Mouse (Mus musculus) left cerebral cortex, adult 2 months (tissue): Measurements from ENCODE around the gene Dnah7c. TPM values are rescaled to one million over a fixed set of nuclear protein-coding genes. Genes with fewer than 3 reads are reported as not detected.
"Not testable (repeated sequence)": the region's sequence is repeated elsewhere in the genome, so short reads cannot be mapped to it uniquely, and the experiment has no call there.

Experiments used
- DNase-seq, 2 experiments: peaks; one replicate each; pipeline ENCODE4 v3.0.0; 2021 to 2022; ENCODE audit warnings: low spot score in 2 of 2, mixed read lengths in 1 of 2; ENCODE audit errors: extremely low spot score in 1 of 2
- H3K27ac ChIP-seq: fragments of 200-600 bp; 2 replicates; pipeline ENCODE4 v1.8.1; 2022
- H3K4me3 ChIP-seq: fragments of 200-600 bp; 2 replicates; pipeline ENCODE4 v1.8.1; 2022
- CTCF ChIP-seq: fragments of 200-600 bp; IDR thresholded peaks from 2 replicates; pipeline ENCODE4 v1.8.1; 2022; ENCODE audit warnings: antibody characterized with exemption, mild to moderate bottlenecking, moderate library complexity
- intact Hi-C: fragments of 180-260 bp; cut with DNase I; formaldehyde crosslinking; loops from one replicate; pipeline ENCODE4 v1.15.1; 2025
- total RNA-seq, 2 experiments: library from RNA; stranded (reverse); gene quantifications; 2 replicates each; pipeline ENCODE4 v1.2.3; 2021

The Dnah7c gene
- total RNA-seq, 2 experiments from 2014 or later: 0.54 to 0.94 TPM

GRCm38 (mm10) chr1:46544812-46545421 is 119.5 kb downstream of the Dnah7c start:
- TF ChIP-seq CTCF: no peak
- DNase-seq: no peak
- intact Hi-C loops: no loop called here
- Histone ChIP-seq H3K27ac (no peak overlapping the region), H3K4me3 (no peak overlapping the region)

GRCm38 (mm10) chr1:46580385-46580784 is 155.0 kb downstream of the Dnah7c start:
- Histone ChIP-seq H3K27ac (no peak overlapping the region), H3K4me3 (no peak overlapping the region)
- peak; percentile 61 for TF ChIP-seq CTCF
- peak in 1 of 2 experiments; percentile 13 for DNase-seq
- intact Hi-C loops: no loop called here

- DNase-seq, H3K4me3 ChIP-seq: not testable (repeated sequence)
- intact Hi-C loops: loop anchor here (5.0 to 10.0 kb wide), 3 partner anchors 258 to 591 kb away; no protein-coding TSS in a partner anchor
Observed at GRCm38 (mm10) chr1:46593826-46594225, 168.4 kb downstream of the Dnah7c start.

GRCm38 (mm10) chr1:46596343-46596742 is 171.0 kb downstream of the Dnah7c start:
- not testable (repeated sequence) for H3K4me3 ChIP-seq, DNase-seq, H3K27ac ChIP-seq
- intact Hi-C loops: loop anchor here (10.0 kb wide), 1 partner anchor 588 kb away; no protein-coding TSS in a partner anchor

More at GRCm38 (mm10) chr1:46593826-46594225, 168.4 kb downstream of the Dnah7c start:
- H3K27ac ChIP-seq: peak overlapping the region; percentile 12; the same call in 1 of the 2 replicates

- intact Hi-C loops: no loop called here
- DNase-seq: no peak
- no peak overlapping the region for H3K4me3 ChIP-seq
- H3K27ac ChIP-seq: no peak overlapping the region
- no peak for TF ChIP-seq CTCF
Observed at GRCm38 (mm10) chr1:46620331-46620730, 194.9 kb downstream of the Dnah7c start.

- peak; percentile 11 to 14 for DNase-seq
- H3K27ac ChIP-seq, intact Hi-C loops, H3K4me3 ChIP-seq: not testable (repeated sequence)
Observed at GRCm38 (mm10) chr1:46625914-46626313, 200.5 kb downstream of the Dnah7c start.

GRCm38 (mm10) chr1:46649821-46650220 is 224.4 kb downstream of the Dnah7c start:
- intact Hi-C loops, H3K27ac ChIP-seq, H3K4me3 ChIP-seq, DNase-seq: not testable (repeated sequence)

GRCm38 (mm10) chr1:46652721-46653120 is 227.3 kb downstream of the Dnah7c start:
- DNase-seq, H3K4me3 ChIP-seq, H3K27ac ChIP-seq, intact Hi-C loops: not testable (repeated sequence)

GRCm38 (mm10) chr1:46724810-46725209 is 299.4 kb downstream of the Dnah7c start:
- H3K27ac ChIP-seq, H3K4me3 ChIP-seq, DNase-seq, intact Hi-C loops: not testable (repeated sequence)

GRCm38 (mm10) chr1:46725266-46725665 is 299.9 kb downstream of the Dnah7c start:
- no peak overlapping the region for H3K4me3 ChIP-seq
- H3K27ac ChIP-seq: no peak overlapping the region
- intact Hi-C loops: no loop called here
- TF ChIP-seq CTCF: no peak
- DNase-seq: no peak

GRCm38 (mm10) chr1:46725719-46726118 is 300.3 kb downstream of the Dnah7c start:
- DNase-seq: not testable (repeated sequence)

GRCm38 (mm10) chr1:46729731-46730130 is 304.3 kb downstream of the Dnah7c start:
- DNase-seq, H3K4me3 ChIP-seq, intact Hi-C loops, H3K27ac ChIP-seq: not testable (repeated sequence)

More at GRCm38 (mm10) chr1:46725719-46726118, 300.3 kb downstream of the Dnah7c start:
- H3K27ac ChIP-seq, H3K4me3 ChIP-seq, intact Hi-C loops: not testable (repeated sequence)

GRCm38 (mm10) chr1:46733405-46734106 is 308.2 kb downstream of the Dnah7c start:
- intact Hi-C loops, H3K27ac ChIP-seq: not testable (repeated sequence)

GRCm38 (mm10) chr1:46734455-46734854 is 309.1 kb downstream of the Dnah7c start:
- H3K4me3 ChIP-seq, DNase-seq, intact Hi-C loops, H3K27ac ChIP-seq: not testable (repeated sequence)

More at GRCm38 (mm10) chr1:46733405-46734106, 308.2 kb downstream of the Dnah7c start:
- not testable (repeated sequence) for H3K4me3 ChIP-seq, DNase-seq

- H3K4me3 ChIP-seq, DNase-seq, H3K27ac ChIP-seq, intact Hi-C loops: not testable (repeated sequence)
Observed at GRCm38 (mm10) chr1:46764600-46764999, 339.2 kb downstream of the Dnah7c start.

GRCm38 (mm10) chr1:46769318-46769717 is 343.9 kb downstream of the Dnah7c start:
- DNase-seq, intact Hi-C loops, H3K27ac ChIP-seq, H3K4me3 ChIP-seq: not testable (repeated sequence)

- intact Hi-C loops, H3K27ac ChIP-seq, DNase-seq, H3K4me3 ChIP-seq: not testable (repeated sequence)
Observed at GRCm38 (mm10) chr1:46770077-46770695, 344.8 kb downstream of the Dnah7c start.
